Mouse (Mus musculus): ENCODE measurements around the gene Efemp1.

DNA sequence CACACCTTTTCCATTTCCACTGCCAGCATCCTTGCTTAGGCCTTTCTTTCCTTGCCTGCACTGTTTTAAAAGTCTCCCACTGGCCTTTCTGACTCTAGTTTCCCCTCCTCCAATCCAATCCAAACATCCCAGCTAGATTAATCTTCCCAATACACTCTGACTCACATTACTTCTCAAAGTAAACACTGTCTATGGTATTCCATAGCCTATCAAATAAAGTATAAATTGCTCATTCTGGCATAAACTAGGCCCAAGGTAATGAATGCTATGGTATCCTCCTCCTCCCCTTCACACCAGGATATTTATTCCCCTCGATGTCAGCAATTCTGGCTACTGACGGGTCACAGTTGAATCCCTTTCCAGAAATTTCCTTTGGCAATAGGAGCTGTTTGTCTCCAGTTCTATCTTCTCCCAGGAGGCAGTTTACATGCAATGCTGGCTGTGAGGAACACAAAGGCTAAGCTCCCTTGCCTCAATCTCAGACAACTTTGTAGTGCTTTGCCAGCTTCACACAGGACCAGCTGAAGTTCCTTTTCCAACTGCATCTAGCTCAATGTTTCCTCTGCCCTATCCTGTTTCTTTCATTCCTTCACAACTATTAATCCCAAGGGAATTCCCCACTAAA is 98.7 kb downstream of the Efemp1 start:
- TF ChIP-seq POLR2A (IDR thresholded peaks at IDR 0.05; ENCODE audit: borderline replicate concordance, extremely low read depth, insufficient read depth, insufficient read length, poor library complexity, severe bottlenecking) (no peak), CTCF (IDR thresholded peaks at IDR 0.05; ENCODE audit: borderline replicate concordance, extremely low read depth, insufficient read depth, insufficient read length) (no peak)
